Mouse (Mus musculus) frontal cortex, postnatal 36 days (tissue): ENCODE results near the gene Zranb2.

ENCODE experiments used
- DNase-seq, 2 experiments: peaks; one replicate each; pipeline ENCODE4 v3.0.0; 2022; ENCODE audit warnings: low spot score in 2 of 2

Gene Zranb2

DNA sequence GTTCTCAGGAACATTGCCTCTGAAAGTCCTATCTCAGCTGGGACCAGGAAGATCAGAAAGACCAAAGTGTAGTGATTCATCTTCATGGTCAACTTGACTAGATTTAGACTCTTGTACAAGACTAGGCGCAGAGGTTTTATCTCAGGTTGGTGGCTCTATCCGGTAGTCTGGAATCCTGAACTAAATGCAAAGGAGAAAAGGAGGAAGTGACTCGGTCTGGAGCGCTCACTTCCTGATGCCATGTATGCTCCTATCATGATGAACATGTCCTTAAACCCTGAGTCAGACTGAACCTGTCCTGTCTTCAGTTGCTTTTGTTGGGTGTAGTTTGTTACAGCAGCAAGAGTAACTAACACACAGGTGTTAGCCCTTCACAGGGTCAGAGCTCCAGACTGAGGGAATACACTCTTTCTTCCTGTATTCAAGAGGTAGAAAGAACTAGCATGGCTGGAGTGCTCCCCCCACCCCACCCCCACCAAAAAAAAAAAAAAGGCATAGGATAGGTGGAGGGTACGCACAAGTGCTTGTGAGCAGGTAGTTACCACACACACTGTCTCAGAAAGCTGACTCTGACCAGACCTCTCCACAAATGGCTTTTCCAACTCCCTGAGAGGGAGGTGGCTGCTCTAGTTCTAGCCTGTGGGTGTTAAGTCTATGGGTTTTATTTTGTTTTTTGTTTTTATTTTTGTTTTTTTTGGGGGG lies 44.7 kb downstream of the Zranb2 start:
- no peak for DNase-seq

DNA sequence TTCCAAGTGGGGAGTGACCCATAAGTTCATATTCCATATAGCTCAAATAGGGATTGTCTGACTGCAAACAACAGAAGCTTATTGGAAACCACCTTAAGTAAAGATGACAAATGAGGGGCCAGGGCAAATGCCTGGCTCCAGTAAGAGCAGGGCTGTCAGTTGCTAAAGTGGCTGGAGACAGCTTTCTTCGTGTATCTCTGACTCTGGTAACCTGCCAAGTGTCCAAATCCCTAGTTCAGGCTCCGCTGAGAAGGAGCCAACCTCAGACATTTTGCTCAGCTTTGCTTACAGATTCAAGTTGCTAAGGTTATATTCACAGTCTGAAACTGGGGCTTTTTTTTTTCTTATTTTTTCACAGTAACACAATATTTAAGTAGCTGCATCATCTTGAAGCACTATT lies 45.4 kb downstream of the Zranb2 start:
- DNase-seq = no peak

DNA sequence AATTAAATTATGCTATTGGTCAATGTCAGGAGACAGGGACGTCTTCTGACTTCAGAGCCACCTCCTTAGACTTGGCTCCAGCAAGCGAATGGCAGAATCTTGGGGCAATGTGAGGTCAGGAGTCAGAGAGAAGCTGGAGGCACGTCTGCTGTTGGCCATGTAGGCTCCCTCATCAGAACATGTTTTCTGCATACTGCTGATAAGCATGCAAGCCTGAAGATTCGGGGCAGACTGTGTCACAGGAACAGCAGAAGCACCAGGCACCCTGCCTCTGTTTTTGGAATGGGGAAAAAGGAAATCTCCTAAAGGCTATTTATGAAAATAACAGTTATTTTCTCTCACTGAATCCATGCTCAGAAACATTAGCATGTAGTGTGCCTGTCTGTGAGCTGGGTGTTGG lies 46.3 kb downstream of the Zranb2 start:
- DNase-seq = no peak

DNA sequence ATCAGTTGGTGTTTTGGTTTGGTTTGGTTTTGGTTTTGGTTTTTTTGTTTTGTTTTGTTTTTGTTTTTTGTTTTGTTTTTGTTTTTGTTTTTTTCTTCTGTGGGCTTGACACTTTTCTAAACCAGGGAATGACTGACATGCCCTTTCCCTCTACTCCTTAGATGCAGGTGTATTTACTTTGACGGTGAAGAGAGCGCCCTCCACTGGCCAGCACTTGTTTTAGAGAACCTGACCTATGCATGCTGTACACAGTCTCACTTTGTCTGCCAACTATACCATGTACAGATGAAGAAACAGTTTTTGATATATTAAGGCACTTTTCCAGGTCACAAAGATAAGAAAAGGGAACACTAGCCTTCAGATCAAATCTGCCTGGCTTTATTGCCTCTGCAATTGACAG lies 47.8 kb downstream of the Zranb2 start:
- no peak for DNase-seq

DNA sequence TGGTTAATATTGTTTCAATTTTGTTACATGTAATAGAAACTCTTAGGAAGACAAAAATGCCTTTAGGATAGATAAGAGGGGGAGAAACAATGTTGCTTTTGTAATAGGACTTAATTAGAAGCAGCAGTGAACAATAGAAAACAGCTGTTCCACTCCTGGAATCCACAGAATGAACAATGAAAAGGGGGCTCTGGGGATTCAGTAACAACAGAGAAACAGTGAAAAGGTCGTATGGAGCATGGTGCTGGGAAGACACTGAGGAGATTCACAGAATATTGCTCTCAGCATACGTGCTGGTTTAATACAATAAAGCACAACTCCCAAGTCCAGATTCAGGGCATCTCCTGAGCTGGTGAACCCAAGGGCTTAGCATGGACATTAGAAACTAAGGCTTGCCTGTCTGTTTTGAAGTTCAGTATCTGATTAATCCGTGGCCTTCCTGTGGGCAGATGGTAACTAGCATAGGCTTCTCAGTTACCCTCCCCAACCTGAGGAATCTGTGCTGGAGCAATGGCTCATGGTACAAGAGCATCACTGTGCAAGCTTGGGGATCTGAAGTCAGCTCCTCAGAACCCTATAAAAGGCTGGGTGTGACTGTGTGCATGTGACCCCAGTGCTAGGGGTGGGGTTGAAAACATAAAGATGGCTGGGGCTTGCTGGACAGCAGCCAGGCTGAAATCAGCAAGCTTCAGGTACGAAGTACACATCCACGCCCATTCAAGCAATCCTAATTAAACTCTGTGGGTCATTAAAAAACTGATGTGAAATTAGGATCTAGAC lies 48.9 kb downstream of the Zranb2 start:
- DNase-seq = no peak

DNA sequence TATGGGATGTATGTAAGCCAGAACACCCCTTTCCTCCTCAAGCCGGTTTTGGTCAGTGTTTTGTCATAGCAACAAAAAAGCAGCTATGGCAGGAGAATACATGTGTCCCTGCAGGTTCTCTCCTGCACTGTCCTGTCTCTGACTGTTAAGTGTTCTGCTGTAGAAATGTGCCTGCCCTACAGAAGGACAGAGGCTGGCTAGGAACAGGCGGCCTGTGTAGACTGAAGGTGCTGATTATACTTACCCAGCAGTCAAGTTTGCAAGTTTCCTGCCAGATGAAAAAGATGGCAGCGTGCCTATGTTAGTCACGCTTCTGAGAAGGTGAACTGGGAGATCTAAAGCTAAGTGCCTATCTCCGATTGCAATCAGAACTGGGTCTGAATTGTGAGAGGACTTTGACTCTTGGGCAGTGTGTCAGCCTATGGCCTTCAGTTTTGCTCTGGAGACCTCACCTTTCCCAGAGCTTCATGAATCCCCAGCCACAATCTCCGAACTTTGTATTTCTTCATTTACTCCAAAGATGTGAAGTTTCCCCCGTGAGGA lies 63.9 kb downstream of the Zranb2 start:
- DNase-seq = no peak
